Mouse (Mus musculus): ENCODE results near the gene Hirip3. TPM values are rescaled to one million over a fixed set of nuclear protein-coding genes. Genes with fewer than 3 reads are reported as not detected.

Hirip3 gene
- polyA plus RNA-seq, 1 experiment from 2014 or later, result 25.1 TPM

DNA sequence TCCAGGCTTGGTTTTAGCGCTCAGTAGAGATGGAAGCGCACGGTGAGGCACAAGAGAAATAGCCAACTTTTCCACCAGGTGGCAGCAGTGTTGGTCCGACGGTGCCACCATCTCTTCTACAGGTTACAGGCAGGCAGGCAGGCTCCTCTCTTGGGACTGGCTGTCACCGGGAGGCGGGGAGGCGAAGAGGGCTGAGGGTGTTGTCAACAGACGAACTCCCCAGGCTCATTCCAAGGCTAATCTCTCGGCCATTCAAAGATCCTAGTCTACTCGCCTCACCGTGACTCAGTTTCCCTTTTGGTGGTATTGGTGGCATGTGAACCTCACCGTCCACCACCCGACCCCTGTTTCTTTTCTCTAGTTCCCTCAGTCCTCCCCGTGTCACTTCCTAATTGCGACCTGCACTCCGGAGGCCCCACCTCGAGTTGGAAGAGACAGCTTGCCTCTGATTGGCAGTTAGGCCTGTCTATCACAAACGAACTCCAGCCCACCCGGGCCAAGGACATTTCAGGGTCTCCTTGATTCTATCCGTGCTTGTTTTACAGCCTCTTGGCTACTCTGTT is 29.7 kb upstream of the Hirip3 start:
- no peak overlapping the region for H3K27ac ChIP-seq
- no peaks in the 10 kb centered on the region for H3K9me3 ChIP-seq
- H3K27me3 ChIP-seq (replicated peaks), result no peaks in the 10 kb centered on the region
- H3K9ac ChIP-seq, result no peak overlapping the region
- H3K4me3 ChIP-seq (replicated peaks), result peak overlapping the region; percentile 29
- peak overlapping the region; percentile 59 for H3K4me2 ChIP-seq (replicated peaks)
- WGBS, result 1% methylated on average over 21 of the region's 21 CpGs
- ATAC-seq, result peak; percentile 95
- no peaks in the 10 kb centered on the region for H3K36me3 ChIP-seq
- H3K4me1 ChIP-seq (replicated peaks), result 0 out of 2 replicates have a peak, but pooled peaks cover 5% of the 10 kb centered on the region

DNA sequence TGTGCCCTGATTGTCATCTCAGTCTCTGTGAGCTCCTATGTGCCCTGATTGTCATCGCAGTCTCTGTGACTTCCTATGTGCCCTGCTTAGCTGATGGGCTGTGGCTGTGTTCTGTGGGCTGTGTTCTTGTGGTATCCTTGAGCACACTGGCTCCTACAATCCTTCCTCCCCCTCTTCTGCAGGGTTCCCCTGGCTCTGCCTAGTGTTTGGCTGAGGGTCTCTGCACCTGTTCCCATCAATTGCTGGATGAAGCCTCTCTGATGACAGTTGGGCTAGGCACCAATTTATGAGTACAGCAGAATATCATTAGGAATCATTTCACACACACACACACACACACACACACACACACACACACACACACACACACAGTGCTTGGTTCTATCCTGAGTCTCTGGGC is 28.5 kb upstream of the Hirip3 start:
- Histone ChIP-seq H3K27ac (no peak overlapping the region), H3K9me3 (no peaks in the 10 kb centered on the region), H3K4me2 (replicated peaks) (no peak overlapping the region), H3K36me3 (no peaks in the 10 kb centered on the region), H3K4me3 (replicated peaks) (no peak overlapping the region), H3K27me3 (replicated peaks) (no peaks in the 10 kb centered on the region), H3K9ac (no peak overlapping the region), H3K4me1 (replicated peaks) (0 out of 2 replicates have a peak, but pooled peaks cover 5% of the 10 kb centered on the region)
- ATAC-seq, result no peak
- WGBS, result 95% methylated on average over 1 of the region's 1 CpGs

DNA sequence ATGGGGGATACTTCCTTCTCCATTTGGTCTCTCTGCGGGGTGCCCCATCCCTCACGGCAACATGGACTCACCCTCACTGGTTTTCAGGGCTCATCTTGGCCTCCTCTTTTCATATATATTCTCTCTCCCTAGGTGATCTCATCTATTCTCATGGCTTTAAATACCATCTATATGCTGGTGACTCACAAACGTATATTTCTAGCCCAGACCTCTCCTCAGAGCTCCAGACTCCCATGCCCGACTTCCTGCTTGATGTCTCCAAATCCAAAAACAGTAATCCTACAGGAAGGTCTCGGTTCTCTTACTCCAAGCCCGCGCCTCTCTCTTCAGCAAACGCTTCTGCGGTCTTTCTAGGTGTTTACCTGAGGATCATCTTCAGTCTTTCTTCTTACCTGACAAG is 18.5 kb upstream of the Hirip3 start:
- H3K9me3 ChIP-seq, result no peaks in the 10 kb centered on the region
- 73% methylated on average over 9 of the region's 9 CpGs for WGBS
- H3K4me2 ChIP-seq (replicated peaks), result no peak overlapping the region
- peaks cover 12% of the 10 kb centered on the region for H3K4me1 ChIP-seq (replicated peaks)
- no peak overlapping the region for H3K9ac ChIP-seq
- no peak for ATAC-seq
- peaks cover 14% of the 10 kb centered on the region for H3K27me3 ChIP-seq (replicated peaks)
- no peak overlapping the region for H3K27ac ChIP-seq
- H3K36me3 ChIP-seq, result no peaks in the 10 kb centered on the region
- no peak overlapping the region for H3K4me3 ChIP-seq (replicated peaks)

DNA sequence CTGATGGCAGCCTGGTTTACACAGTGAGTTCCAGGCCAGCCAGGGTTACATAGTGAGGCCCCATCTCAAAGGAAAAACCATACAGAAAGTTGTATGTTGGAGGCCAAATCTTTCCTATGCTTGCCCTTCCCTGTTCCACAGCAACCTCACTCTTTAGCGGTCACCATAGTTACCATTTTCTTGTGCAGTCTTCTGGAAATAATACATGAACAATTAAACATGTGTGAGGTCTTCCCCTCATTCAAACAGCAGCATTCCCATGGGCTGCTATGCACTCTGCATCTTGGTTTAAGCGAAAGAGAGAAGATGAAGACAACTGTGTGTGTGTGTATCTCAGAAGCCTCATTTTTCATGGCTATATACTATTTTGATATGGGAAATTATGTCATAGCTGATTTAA is 16.3 kb upstream of the Hirip3 start:
- no peak for ATAC-seq
- H3K9ac ChIP-seq, result no peak overlapping the region
- no peak overlapping the region for H3K4me3 ChIP-seq (replicated peaks)
- peaks cover 17% of the 10 kb centered on the region for H3K4me1 ChIP-seq (replicated peaks)
- no peaks in the 10 kb centered on the region for H3K9me3 ChIP-seq
- no peaks in the 10 kb centered on the region for H3K36me3 ChIP-seq
- WGBS, result 96% methylated on average over 2 of the region's 2 CpGs
- no peak overlapping the region for H3K27ac ChIP-seq
- peaks cover 29% of the 10 kb centered on the region for H3K27me3 ChIP-seq (replicated peaks)
- no peak overlapping the region for H3K4me2 ChIP-seq (replicated peaks)

DNA sequence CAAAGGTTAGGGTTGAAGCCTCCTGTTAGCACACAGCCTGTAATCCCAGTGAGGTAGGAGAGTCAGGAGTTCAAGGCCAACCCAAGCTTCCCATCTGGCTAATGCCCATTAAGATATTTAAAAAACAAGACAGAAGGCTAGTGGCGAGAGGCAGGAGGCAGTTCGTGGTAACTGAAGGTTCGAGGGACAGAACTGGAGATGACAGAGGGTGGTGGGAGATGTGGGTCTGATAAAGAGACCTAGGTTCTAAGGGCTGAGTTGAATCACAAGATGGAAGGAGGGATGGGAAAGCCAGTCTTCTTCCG is 14.7 kb upstream of the Hirip3 start, which contains the start of gene Doc2a:
TSS of gene Doc2a (plus strand) at position 301 of the 305 bp plus-strand sequence.
- whole genome bisulfite sequencing, result 38% methylated on average over 4 of the region's 4 CpGs
- H3K9ac ChIP-seq, result peak within 1 kb of the TSS; percentile 52
- H3K27me3 ChIP-seq (replicated peaks), result peaks cover 29% of the 10 kb centered on the region
- no peak within 1 kb of the TSS for H3K27ac ChIP-seq
- H3K4me1 ChIP-seq (replicated peaks), result peaks cover 17% of the 10 kb centered on the region
- H3K9me3 ChIP-seq, result no peaks in the 10 kb centered on the region
- no peaks in the 10 kb centered on the region for H3K36me3 ChIP-seq
- peak within 1 kb of the TSS; percentile 51 for H3K4me3 ChIP-seq (replicated peaks)
- no peak for ATAC-seq
- peak within 1 kb of the TSS; percentile 99 for H3K4me2 ChIP-seq (replicated peaks)

DNA sequence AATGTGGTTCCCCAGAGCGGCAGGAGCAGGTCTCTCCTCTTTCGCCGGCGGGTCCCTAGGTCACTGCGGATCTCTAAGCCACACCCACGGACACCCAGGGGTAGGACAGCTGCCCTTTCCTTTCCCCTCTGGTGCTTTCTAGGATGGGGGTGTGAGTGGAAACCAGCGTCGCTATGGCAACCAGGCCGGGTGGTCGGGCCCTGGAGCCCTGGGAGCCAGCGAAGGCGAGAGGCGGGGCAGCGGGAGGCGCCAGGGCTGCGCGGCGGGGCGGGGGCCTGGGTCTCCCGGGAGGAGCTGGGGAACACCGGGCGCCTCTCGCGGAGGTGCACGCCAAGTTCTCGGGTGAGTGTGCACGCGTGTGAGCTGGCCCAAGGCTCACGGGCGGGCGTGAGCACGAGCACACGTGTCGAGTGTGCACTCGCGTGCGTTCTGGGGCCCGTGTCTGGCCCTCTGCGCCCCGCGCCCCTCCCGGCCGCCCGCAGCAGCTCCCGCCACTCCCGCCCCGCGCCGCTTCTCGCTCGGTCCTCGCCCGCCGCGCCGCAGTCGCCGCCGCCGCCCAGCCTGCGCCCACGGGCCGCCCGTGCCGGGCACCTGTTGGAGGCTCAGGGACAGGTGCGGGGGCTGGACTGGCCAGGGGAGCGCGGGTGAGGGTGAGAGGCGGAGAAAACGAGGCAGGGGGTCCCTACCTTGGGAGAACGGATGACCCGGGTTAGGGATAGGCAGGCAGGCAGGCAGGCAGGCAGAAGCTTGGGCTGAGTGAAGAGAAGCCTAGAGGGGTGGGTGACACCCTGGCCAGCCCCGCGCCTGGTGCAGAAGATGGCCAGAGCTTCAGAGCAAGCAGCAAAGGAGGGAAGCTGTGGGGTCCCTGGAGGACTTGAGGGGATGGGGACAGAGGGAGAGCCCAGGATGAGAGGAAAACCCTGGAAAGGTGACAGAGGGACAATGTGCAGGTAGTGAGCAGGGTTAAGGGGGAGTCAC is 14.1 kb upstream of the Hirip3 start:
- Histone ChIP-seq H3K9ac (peak overlapping the region; percentile 52), H3K36me3 (peaks cover 4% of the 10 kb centered on the region; the same call in 1 of the 2 replicates), H3K9me3 (no peaks in the 10 kb centered on the region), H3K4me2 (replicated peaks) (peak overlapping the region; percentile 99), H3K27ac (no peak overlapping the region), H3K4me3 (replicated peaks) (peak overlapping the region; percentile 51), H3K4me1 (replicated peaks) (peaks cover 17% of the 10 kb centered on the region), H3K27me3 (replicated peaks) (peaks cover 29% of the 10 kb centered on the region)
- 1% methylated on average over 73 of the region's 74 CpGs for WGBS
- peak; percentile 34; the same call in 1 of the 2 replicates for ATAC-seq

DNA sequence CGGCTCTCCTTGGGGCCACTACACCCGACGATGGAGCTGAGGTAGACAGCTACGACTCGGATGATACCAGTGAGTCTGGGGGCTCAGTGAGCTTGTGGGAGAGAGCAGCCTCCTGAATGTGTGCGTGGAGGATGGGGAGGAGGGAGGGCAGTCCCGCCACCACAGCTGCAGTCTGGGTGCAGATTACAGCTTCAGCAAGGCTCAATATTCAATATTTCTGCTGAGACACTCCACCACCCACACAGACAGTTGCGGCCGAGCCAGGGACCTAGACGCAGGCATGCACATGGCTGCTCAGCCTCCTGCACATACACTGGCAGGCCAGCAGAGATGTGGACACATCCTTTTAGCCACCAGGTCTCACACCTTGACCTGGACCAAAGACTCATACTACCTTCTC is 13.0 kb upstream of the Hirip3 start:
- H3K27ac ChIP-seq, result no peak overlapping the region
- WGBS, result 33% methylated on average over 10 of the region's 10 CpGs
- H3K27me3 ChIP-seq (replicated peaks), result peaks cover 29% of the 10 kb centered on the region
- peaks cover 15% of the 10 kb centered on the region for H3K36me3 ChIP-seq
- H3K4me2 ChIP-seq (replicated peaks), result peak overlapping the region; percentile 99; the same call in 1 of the 2 replicates
- no peak overlapping the region for H3K4me3 ChIP-seq (replicated peaks)
- no peak overlapping the region for H3K9ac ChIP-seq
- no peaks in the 10 kb centered on the region for H3K9me3 ChIP-seq
- no peak for ATAC-seq
- peaks cover 17% of the 10 kb centered on the region for H3K4me1 ChIP-seq (replicated peaks)

DNA sequence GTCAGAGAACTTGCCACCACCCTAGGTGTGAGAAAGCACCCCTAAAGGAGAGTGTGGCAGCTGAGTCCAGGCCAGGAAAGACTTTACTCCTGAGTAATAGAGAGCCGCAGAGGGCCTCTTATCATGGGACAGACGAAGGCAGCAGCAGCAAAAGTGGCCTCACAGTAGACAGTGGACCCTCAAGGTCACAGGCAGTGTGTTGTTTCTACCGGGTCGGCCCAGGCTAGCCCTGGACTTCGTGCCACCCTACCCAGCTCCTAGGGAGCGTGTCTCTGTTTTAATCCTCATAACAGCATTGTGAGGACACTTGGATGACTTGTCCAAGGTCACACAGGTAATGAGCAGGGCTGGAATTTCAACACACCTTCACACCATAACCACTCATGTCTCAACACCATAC is 11.6 kb upstream of the Hirip3 start:
- H3K9me3 ChIP-seq, result no peaks in the 10 kb centered on the region
- H3K9ac ChIP-seq, result no peak overlapping the region
- 69% methylated on average over 6 of the region's 6 CpGs for WGBS
- peaks cover 29% of the 10 kb centered on the region for H3K27me3 ChIP-seq (replicated peaks)
- peaks cover 17% of the 10 kb centered on the region for H3K4me1 ChIP-seq (replicated peaks)
- ATAC-seq, result peak; percentile 34
- no peak overlapping the region for H3K4me2 ChIP-seq (replicated peaks)
- H3K4me3 ChIP-seq (replicated peaks), result no peak overlapping the region
- no peak overlapping the region for H3K27ac ChIP-seq
- peaks cover 22% of the 10 kb centered on the region for H3K36me3 ChIP-seq

DNA sequence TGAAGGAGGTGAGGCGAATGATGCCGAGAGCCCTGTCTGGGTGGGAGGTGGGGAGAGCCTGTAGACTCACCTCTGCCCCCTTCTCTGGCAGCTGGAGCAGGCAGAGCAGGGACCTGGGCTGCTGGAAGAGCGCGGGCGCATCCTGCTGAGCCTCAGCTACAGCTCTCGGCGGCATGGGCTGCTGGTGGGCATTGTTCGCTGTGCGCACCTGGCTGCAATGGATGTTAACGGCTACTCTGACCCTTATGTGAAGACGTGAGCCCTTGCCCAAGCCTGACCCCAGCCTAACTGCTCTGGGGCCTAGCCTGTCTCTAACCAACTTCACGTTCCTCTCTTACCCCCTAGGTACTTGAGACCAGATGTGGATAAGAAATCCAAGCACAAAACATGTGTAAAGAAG is 10.6 kb upstream of the Hirip3 start:
- Histone ChIP-seq H3K4me1 (replicated peaks) (peaks cover 17% of the 10 kb centered on the region), H3K4me2 (replicated peaks) (no peak overlapping the region), H3K27me3 (replicated peaks) (peaks cover 29% of the 10 kb centered on the region), H3K9ac (no peak overlapping the region), H3K36me3 (peaks cover 22% of the 10 kb centered on the region), H3K27ac (no peak overlapping the region), H3K9me3 (no peaks in the 10 kb centered on the region), H3K4me3 (replicated peaks) (no peak overlapping the region)
- ATAC-seq, result no peak
- 48% methylated on average over 12 of the region's 12 CpGs for WGBS

DNA sequence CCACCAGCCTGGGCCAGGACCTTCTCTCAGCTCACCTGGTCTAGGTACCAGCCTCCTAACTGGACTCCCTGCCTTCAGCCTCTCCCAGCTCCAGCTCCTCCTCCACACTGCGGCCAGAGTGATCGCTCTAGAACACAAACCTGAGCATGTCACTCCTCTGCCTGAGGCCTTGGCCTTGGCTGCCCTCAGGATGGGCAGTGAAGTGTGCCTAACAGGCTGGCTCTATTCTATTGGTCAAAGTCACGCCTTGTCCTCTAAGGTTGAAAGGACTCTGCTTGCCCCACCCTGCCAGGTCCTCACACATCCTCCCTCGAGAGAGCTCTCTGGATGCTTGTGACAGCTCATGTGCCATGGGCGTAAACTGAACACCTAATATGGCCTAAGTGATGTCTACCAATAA is 8.3 kb upstream of the Hirip3 start:
- H3K27ac ChIP-seq, result no peak overlapping the region
- ATAC-seq, result no peak
- peaks cover 10% of the 10 kb centered on the region; the same call in 1 of the 2 replicates for H3K4me1 ChIP-seq (replicated peaks)
- 87% methylated on average over 5 of the region's 5 CpGs for WGBS
- peaks cover 22% of the 10 kb centered on the region for H3K36me3 ChIP-seq
- peaks cover 13% of the 10 kb centered on the region for H3K27me3 ChIP-seq (replicated peaks)
- no peak overlapping the region for H3K4me3 ChIP-seq (replicated peaks)
- H3K9ac ChIP-seq, result no peak overlapping the region
- no peaks in the 10 kb centered on the region for H3K9me3 ChIP-seq
- H3K4me2 ChIP-seq (replicated peaks), result no peak overlapping the region

DNA sequence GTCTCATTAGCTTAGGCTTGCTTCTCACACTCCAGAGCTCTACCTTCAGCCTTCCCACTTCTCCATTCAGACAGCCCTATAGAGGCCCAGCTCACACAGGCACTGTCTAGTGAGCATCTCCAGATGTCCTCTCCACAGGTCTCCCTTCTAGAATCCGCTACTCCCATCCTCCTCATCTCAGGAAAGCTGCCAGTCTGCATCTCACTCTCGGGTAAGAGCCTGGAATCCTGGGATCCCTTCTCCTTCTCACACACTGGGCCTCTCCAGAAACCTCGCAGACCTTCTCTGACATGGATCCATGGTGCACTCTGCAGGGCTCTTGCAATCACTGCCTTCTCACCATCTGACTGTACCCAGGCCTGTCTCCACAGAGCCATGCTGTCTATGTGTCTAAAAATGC is 6.1 kb upstream of the Hirip3 start:
- 88% methylated on average over 3 of the region's 3 CpGs for WGBS
- peaks cover 22% of the 10 kb centered on the region for H3K36me3 ChIP-seq
- ATAC-seq, result no peak

DNA sequence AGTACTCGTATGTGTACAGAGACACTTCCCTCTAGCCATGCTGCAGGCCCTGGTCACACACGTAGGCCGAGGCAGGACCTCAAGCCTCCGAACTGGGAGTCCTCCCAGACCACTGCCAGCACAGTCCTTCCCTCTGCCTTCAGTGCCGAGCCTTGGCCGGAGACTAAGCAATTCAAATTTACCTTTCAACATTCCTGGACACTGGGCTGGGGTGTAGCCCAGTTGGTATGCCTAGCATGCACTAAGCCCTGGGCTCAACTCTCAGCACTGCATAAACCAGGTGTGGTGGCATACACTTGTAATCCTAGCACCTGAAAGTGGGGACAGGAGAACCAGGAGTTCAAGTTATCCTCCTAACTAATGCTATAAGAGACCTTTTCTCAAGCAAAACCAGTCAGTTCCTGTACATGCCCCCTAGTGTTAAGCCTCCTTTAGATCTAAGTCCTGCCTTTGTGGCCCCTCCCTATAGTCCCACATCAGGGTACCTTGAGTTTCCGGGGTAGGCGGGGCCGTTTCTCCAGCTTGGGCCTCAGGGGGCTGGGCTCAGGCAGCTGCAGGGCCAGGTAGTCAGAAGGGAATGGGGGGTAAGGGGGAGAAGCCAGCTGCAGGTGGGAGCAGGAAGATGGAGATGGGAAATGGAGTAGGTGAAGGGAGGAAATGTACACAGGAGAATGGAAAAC is 4.9 kb upstream of the Hirip3 start:
- Histone ChIP-seq H3K9me3 (no peaks in the 10 kb centered on the region), H3K4me1 (replicated peaks) (peaks cover 17% of the 10 kb centered on the region; the same call in 1 of the 2 replicates), H3K4me3 (replicated peaks) (no peak overlapping the region), H3K36me3 (peaks cover 22% of the 10 kb centered on the region), H3K27ac (no peak overlapping the region), H3K9ac (no peak overlapping the region), H3K27me3 (replicated peaks) (no peaks in the 10 kb centered on the region; the same call in 1 of the 2 replicates), H3K4me2 (replicated peaks) (no peak overlapping the region)
- 65% methylated on average over 9 of the region's 9 CpGs for WGBS
- ATAC-seq, result no peak; the same call in 1 of the 2 replicates

More for the DNA sequence above, 6.1 kb upstream of the Hirip3 start:
- Histone ChIP-seq H3K4me1 (replicated peaks) (peaks cover 9% of the 10 kb centered on the region; the same call in 1 of the 2 replicates), H3K27me3 (replicated peaks) (no peaks in the 10 kb centered on the region; the same call in 1 of the 2 replicates), H3K27ac (no peak overlapping the region), H3K9ac (no peak overlapping the region), H3K9me3 (no peaks in the 10 kb centered on the region), H3K4me3 (replicated peaks) (no peak overlapping the region), H3K4me2 (replicated peaks) (no peak overlapping the region)

Measured in intestine, embryonic 15.5 days (tissue).